Mouse (Mus musculus) heart, adult 8-10 months (tissue): ENCODE measurements around the gene Disc1. TPM values are rescaled to one million over a fixed set of nuclear protein-coding genes. Genes with fewer than 3 reads are reported as not detected.

Source experiments
- DNase-seq: peaks from one replicate; pipeline ENCODE4 v3.0.0; 2022; ENCODE audit warnings: low spot score
- total RNA-seq, 4 experiments: library from RNA; stranded (reverse); gene quantifications; 2 replicates each; pipeline ENCODE4 v1.2.4; 2022

Disc1 gene
- total RNA-seq, 4 experiments from 2014 or later = 0.87 to 1.8 (median 1.2) TPM

- no peak for DNase-seq
These were observed 72.5 kb downstream of the Disc1 start for GRCm38 (mm10) chr8:125126482-125126881.

GRCm38 (mm10) chr8:125127621-125128020 is 73.6 kb downstream of the Disc1 start:
- no peak for DNase-seq

DNA sequence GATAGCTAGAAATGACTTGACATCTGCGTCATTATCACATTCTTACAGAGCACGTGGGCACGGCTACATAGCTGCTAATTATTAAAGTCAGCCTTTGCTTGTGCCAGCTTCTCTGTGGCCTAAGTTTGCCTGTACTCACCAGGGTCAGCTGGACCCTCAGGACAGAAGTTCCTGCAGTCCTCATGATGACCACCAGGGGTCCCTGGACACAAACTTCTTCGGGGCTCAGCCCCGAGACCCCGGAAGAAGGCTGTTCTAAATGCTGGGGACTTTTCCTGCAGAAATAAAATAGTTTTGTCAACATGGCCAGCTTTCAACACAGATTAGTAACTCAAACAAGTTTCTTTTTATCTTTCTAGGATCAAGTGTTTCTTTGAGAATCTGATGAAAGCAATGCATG is 74.3 kb downstream of the Disc1 start:
- no peak for DNase-seq

DNA sequence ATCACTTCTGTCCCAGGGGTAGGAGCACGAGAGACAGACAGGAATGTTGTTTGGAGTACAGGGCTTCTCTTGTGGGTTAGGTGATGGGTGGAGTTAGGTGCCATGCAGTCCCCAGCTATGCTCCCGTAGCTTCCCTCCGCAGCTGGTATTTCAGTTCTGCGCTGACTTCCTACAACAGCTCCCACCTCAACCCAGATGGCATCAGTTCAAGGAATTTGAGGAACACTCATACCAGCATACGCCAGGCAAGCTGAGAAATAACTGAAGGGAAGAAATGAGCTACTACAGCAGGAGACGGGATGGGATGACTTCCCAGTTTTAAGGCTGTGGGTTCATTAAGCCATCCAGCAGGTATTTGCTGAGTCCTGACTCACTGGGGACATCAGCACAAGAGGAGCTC is 76.8 kb downstream of the Disc1 start:
- no peak for DNase-seq

GRCm38 (mm10) chr8:125131265-125131664 is 77.3 kb downstream of the Disc1 start:
- no peak for DNase-seq

DNA sequence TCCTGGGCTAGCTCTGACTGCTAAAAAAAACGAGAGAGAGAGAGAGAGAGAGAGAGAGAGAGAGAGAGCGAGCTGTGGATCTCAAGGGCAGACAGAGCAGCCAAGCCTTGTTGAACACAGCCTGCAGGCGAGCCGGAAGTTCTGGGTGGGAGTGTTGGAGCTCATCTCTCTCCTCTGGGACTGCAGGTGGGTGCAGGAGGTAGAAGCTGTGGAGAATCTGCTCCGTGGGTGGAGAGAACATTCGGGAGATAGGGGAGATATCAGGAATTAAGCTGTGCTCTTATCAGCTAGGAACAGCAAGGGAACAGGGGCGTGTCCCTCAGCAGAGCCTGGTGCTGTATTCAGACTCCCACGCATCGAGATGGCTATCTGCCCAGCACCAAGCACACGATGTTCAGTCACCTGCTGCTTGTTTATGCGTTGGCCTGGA is 79.7 kb downstream of the Disc1 start:
- peak; percentile 74 for DNase-seq

DNA sequence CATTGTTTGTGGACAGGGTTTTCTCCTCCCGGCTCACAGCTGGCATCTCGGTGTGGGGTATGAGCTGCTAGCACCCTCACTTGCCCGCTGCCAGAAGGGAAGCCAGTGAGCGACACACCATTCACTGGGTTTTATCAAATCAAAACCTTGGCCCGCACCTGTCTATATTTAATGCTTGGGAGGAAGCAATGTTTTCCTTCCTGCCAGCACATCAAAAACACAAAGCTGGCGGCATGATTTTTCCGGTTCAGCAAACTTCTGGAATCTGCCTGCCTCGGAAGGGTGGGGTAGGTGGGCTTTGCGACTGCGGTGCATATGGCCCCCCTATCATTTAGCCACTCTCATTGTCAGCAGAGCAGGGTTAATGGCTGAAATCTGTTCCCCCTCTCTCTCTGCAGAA is 80.9 kb downstream of the Disc1 start:
- peak; percentile 58 for DNase-seq

DNA sequence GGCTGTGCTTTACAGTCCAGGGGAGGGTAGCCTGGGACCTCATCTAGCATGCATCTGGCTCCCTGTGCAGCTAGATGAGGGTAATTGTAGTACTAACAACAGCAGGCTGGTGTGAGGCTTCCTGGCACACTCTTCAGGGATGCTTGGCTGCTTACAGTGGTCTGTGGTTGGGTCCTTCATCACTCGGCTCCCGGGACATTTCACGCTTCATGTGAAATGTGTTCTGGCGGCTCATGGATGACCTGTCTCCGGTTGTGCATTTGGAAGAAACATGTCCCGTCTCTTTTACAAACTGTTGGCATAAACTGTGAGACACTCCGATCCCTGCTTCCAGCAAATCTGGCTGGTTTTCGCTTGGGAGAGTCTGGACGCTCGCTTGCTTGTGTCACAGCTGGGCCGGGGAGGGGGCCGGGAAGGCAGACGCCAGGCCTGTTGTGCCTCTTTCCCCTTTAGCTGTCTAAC is 85.7 kb downstream of the Disc1 start:
- no peak for DNase-seq

- DNase-seq = no peak
These were observed 87.0 kb downstream of the Disc1 start for GRCm38 (mm10) chr8:125140965-125141364.

DNA sequence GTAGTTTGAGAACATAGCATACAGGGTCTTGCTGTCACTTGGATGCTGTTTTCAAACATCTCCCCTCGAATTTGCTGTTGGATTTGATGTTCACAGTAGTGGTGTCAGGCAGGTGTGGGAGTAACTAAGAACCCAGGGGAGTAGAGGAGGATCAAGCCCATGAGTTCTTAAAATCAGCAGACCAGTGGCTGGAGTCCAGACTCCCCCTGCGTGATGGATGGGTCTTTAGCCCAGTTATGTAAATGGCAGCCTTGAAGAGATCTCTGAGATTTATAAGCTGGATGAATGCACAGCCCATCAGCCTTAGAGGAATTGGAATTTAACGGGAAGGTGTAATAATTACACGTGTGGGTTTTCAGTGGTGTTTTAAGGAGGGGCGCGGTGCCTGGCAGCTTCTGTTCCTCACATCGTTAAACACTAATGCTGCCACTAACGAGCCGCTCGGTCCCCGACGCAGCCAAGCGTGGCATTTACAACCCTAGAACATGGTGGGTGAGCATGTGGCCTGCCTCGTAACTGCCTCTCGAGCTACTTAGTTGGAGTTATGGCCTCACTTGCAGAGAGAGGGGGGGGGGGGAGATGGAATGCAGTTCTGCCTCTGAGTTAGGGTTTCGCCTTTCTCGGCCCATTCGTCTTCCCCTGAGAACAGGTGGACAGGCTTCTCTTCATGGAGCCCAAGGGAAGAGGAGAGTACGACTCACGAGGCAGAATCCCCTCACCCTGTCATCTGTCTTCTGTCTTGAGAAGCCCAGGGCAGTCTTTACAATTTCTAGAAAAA is 103.1 kb downstream of the Disc1 start:
- DNase-seq = no peak

- no peak for DNase-seq
These were observed 103.6 kb downstream of the Disc1 start for GRCm38 (mm10) chr8:125157641-125158005.

DNA sequence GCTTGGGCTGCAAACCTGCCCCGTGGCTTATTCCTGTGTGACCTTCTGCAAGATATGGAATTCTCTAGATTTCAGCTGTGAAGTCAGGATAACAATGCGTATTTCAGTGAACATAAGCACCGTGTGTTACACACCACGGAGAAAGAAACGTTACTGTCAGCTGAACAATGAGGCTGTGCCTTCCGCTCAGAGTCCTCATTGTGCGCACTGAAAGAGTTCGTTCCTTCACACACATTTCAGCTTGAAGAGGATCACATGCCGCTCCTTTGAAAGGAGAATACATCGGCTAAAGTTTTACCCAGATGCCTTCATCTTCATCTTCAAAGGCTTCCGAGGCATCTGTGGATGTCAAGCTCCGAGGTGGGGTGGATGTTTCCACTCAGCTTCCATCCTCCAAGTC is 105.4 kb downstream of the Disc1 start:
- no peak for DNase-seq

DNA sequence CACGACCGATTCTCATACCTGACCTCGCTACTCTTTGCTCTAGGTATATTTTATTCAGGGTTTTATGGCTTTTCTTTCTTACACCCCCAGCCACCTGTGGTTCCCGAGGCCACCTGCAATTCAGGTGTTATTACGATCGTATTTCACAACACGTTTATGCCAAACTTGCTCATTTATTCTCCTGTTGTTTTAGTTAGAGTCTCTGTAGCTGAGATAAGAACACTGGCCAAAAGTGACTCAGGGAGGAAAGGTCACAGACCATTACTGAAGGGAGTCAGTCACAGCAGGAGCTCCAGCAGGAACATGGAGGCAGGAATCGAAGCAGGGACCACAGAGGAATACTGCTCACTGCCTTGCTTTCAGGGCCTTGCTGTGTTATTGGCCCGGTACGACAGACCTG is 109.5 kb downstream of the Disc1 start:
- DNase-seq = no peak

DNA sequence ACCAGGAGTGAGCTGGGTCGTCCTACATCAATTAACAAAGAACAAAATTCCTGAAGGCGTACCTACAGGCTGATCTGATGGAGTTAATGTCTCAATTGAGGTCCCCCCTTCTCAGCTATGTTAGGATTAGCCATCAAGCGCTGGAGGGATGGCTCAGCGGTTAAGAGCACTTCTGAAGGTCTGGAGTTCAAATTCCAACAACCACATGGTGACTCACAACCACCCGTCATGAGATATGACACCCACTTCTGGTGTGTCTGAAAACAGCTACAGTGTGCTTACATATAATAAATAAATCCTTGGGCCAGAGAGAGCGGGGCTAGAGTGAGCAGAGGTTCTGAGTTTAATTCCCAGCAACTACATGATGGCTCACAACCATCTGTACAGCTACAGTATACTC is 109.9 kb downstream of the Disc1 start:
- DNase-seq = no peak

DNA sequence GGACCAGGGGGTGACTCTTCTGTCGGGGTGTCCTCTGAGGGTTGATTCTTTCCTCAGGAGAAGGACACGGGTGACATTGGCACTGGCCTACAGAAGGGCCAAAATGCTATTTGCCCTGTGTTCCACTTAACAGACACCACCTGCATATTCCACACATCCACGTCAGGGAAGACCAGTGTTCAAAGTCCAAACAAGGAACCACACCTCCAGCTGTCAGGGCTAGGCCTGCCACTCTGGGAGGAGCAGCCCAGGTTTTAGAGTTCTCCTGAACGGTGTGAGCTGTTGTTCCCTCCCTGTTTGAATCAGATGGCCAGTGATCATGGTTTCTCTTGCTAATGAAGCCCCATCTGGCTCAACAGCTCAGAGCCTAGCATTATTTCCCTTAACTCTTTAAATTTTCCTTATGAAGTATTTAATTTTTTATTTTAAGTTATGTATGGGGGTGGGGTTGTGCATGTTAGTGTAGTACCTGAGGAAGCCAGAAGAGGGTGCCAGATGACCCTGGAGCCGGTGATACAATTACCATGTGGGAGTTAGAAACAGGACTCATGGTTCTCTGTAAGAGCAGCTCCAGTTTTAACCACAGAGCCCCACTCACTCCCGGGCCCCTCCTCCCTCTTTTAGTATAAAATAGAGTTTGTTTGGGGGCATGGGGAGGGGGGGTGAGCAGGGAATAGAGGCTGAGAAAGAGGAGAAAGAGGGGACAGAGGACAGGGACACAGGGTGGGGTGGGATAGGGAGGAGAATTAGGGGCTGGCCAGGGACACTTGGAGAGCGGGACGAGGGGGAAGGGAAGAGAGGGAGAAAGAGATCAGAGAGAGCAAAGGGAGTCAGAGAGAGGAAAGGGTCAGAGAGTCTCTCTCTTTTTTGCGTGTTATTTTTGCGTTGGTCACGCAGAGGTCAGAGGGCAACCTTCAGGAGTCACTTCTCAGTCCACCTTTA is 111.8 kb downstream of the Disc1 start:
- DNase-seq = peak; percentile 72

- no peak for DNase-seq
These were observed 112.5 kb downstream of the Disc1 start for GRCm38 (mm10) chr8:125166545-125166944.

GRCm38 (mm10) chr8:125166988-125167387 is 113.0 kb downstream of the Disc1 start:
- no peak for DNase-seq

- DNase-seq = no peak
These were observed 115.6 kb downstream of the Disc1 start for GRCm38 (mm10) chr8:125169628-125170027.

DNA sequence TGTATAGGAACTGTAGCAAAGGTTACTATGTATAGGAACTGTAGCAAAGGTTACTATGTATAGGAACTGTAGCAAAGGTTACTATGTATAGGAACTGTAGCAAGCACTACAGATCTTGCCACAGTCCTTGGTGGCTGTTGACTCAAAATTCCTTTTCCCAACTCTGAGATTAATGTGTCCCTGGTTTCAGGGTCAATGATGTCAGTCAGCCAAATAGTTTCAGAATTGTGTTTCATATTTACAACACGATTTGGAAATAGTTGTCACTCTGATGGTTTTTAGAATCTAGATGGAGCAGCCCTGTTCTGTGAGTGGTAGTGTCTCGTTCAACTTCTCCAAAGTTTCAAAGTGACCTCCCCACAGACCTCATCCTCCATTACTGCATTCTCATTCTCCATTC is 117.5 kb downstream of the Disc1 start:
- no peak for DNase-seq

DNA sequence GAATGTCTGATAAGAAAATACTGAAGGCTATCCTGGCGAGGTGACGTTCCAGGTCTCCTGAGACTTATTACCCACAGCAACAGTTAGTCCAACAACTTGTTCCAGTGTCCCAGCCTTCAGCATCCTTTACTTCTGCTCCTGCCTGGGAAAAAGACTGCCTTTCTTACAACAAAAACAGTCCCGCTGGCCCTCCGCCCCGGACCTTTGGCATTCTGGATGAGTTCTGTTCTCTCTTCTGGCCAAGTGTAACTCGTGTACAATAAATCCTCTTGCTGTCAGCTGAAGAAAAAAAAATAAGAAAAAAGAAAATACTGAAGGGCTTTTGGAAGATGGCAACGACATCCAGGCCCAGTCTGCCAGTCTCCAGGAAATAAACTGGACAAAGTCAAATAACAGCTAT is 120.2 kb downstream of the Disc1 start:
- DNase-seq = no peak

GRCm38 (mm10) chr8:125174851-125175250 is 120.9 kb downstream of the Disc1 start:
- DNase-seq = no peak

DNA sequence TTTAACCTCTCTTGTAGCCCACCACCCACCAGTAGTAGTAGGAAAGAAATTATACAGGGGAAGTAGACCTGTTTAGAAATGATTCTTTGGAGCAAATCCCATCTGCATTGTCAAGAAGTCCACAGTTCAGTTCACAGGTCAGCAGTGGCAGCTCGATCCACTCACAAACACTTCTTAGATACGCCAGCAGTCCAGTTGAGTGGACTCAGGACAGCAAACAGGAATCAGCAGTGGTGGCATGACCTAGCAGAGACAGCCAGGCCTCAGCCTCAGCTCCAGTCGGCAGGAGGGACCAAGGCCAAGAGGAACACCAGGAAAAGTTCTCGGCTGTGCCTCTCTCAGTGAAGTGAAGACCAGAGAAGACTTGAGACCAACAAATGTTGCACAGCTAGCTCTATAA is 121.7 kb downstream of the Disc1 start:
- no peak for DNase-seq

- DNase-seq = no peak
These were observed 123.1 kb downstream of the Disc1 start for GRCm38 (mm10) chr8:125177091-125177490.
